Mouse (Mus musculus) MEL (cell line): ENCODE measurements around the gene Cachd1.

Experiments
- CHD1 ChIP-seq: IDR thresholded peaks from 2 replicates; pipeline ENCODE4 v1.6.1; 2012; ENCODE audit warnings: low read depth, mild to moderate bottlenecking, inconsistent platforms, low read length, improper control_type of control experiment
- CHD2 ChIP-seq: IDR thresholded peaks from 2 replicates; pipeline ENCODE4 v1.6.1; 2011; ENCODE audit warnings: low read length, improper control_type of control experiment
- CTCF ChIP-seq, 3 experiments: IDR thresholded peaks in 2 of 3; conservative IDR thresholded peaks in 1 of 3; 2 replicates each; pipeline ENCODE4 v1.5.1; 2011 to 2012; ENCODE audit warnings: low read length in 3 of 3, low read depth in 2 of 3, mild to moderate bottlenecking in 2 of 3, improper control_type of control experiment in 1 of 3, inconsistent platforms in 1 of 3, mixed read lengths in 1 of 3, moderate library complexity in 1 of 3; ENCODE audit not compliant: control insufficient read depth in 1 of 3, insufficient read depth in 1 of 3, poor library complexity in 1 of 3, severe bottlenecking in 1 of 3
- EP300 ChIP-seq, 2 experiments: IDR thresholded peaks; 2 replicates each; pipeline ENCODE4 v1.6.1; 2011; ENCODE audit warnings: improper control_type of control experiment in 2 of 2, low read length in 2 of 2, low read depth in 1 of 2, mild to moderate bottlenecking in 1 of 2
- MAFK ChIP-seq: IDR thresholded peaks from 2 replicates; pipeline ENCODE4 v1.6.1; 2011; ENCODE audit warnings: low read depth, mild to moderate bottlenecking, low read length, improper control_type of control experiment, borderline replicate concordance
- MAX ChIP-seq: IDR thresholded peaks from 2 replicates; pipeline ENCODE4 v1.6.1; 2011; ENCODE audit warnings: low read length, improper control_type of control experiment
- POLR2A ChIP-seq, 2 experiments: IDR thresholded peaks; 2 replicates each; pipeline ENCODE4 v1.6.1; 2011 to 2012; ENCODE audit warnings: low read length in 2 of 2, mild to moderate bottlenecking in 2 of 2, control low read depth in 1 of 2, improper control_type of control experiment in 1 of 2, low read depth in 1 of 2, moderate library complexity in 1 of 2; ENCODE audit not compliant: control insufficient read depth in 1 of 2, insufficient read depth in 1 of 2, poor library complexity in 1 of 2
- POLR2AphosphoS2 ChIP-seq: IDR thresholded peaks from 2 replicates; pipeline ENCODE4 v1.6.1; 2011; ENCODE audit warnings: low read length, improper control_type of control experiment
- SMC3 ChIP-seq: IDR thresholded peaks from 2 replicates; pipeline ENCODE4 v1.6.1; 2011; ENCODE audit warnings: low read depth, low read length, improper control_type of control experiment
- TBP ChIP-seq: IDR thresholded peaks from 2 replicates; pipeline ENCODE4 v1.8.0; 2011; ENCODE audit warnings: low read depth, low read length, improper control_type of control experiment
- UBTF ChIP-seq: IDR thresholded peaks from 2 replicates; pipeline ENCODE4 v1.6.1; 2012; ENCODE audit warnings: low read depth, mild to moderate bottlenecking, inconsistent platforms, low read length, improper control_type of control experiment, moderate library complexity, borderline replicate concordance; ENCODE audit not compliant: insufficient read depth
- ZC3H11A ChIP-seq: IDR thresholded peaks from 2 replicates; pipeline ENCODE4 v1.6.1; 2012; ENCODE audit warnings: low read depth, mild to moderate bottlenecking, inconsistent platforms, low read length, improper control_type of control experiment

DNA sequence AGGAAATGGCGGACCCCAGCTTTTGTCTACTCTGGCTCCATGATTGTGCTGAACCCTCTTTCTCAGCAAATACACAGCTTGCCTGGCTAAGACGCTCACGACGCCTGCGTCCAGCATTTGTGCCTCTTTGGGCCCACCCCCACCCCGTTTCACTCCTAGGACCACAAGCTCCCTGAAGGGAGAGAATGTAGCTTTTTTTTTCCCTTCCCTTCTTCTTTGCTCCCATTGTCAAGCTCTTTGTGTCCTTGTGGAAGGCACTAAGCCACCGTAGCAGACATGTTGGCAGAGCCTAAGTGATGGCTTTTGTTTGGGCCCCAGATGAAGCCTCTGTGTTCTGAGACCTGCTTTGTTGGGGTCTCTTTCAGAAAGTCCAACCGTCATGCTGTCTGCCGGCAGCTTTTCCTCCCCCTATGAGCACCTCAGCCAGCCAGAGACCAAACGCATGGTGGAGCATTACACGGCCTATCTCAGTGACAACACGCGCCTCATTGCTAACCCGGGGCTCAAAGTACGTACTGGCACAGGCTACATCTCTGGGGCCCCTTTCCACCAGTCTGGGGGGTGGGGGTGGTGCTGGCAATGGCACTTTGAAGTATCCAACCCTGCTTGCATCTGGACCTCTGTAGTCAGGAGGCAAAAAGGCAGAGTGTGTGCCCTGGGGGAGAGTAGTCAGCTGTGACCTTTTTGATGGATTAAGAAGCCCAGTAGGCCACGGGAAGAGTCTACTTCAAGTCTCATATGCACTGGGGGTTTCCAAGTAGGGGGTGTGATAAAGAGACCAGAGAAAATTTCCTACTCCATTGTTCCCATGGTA, 197.4 kb downstream of the Cachd1 start:
- no peak for TF ChIP-seq UBTF
- no peak for TF ChIP-seq POLR2A (IDR thresholded peaks at IDR 0.05; ENCODE audit: control insufficient read depth in 1 of 2, insufficient read depth in 1 of 2, low read depth in 1 of 2, low read length in 2 of 2, poor library complexity in 1 of 2)
- no peak for TF ChIP-seq MAX
- TF ChIP-seq MAFK = no peak
- no peak for TF ChIP-seq CTCF (IDR thresholded peaks at IDR 0.05 in 2 of 3, conservative IDR thresholded peaks at IDR 0.05 in 1 of 3; ENCODE audit: control insufficient read depth in 1 of 3, insufficient read depth in 1 of 3, low read depth in 2 of 3, low read length in 3 of 3, poor library complexity in 1 of 3, severe bottlenecking in 1 of 3)
- no peak for TF ChIP-seq SMC3
- TF ChIP-seq ZC3H11A = no peak
- no peak for TF ChIP-seq TBP
- no peak for TF ChIP-seq CHD2
- no peak for TF ChIP-seq CHD1
- TF ChIP-seq EP300 (IDR thresholded peaks at IDR 0.05; ENCODE audit: low read depth in 1 of 2, low read length in 2 of 2) = no peak
- TF ChIP-seq POLR2AphosphoS2 = no peak
